Mouse (Mus musculus) heart, postnatal 25 days (tissue): ENCODE results near the gene Ang2. TPM values are rescaled to one million over a fixed set of nuclear protein-coding genes. Genes with fewer than 3 reads are reported as not detected.

Experiments used
- DNase-seq: peaks from one replicate; pipeline ENCODE4 v3.0.0; 2022; ENCODE audit warnings: low spot score
- intact Hi-C: fragments of 180-260 bp; cut with DNase I; formaldehyde crosslinking; loops from one replicate; pipeline ENCODE4 v1.15.1; 2025
- total RNA-seq, 2 experiments: library from RNA; stranded (reverse); gene quantifications; 2 replicates each; pipeline ENCODE4 v1.2.3; 2021

Ang2 gene
- total RNA-seq, 2 experiments from 2014 or later, result not detected

- intact Hi-C loops, result no loop called here
- DNase-seq, result no peak
Measured at GRCm38 (mm10) chr14:51156056-51156735, 42.8 kb downstream of the Ang2 start.

GRCm38 (mm10) chr14:51152249-51152870 lies 46.6 kb downstream of the Ang2 start:
- intact Hi-C loops, result no loop called here
- DNase-seq, result no peak

GRCm38 (mm10) chr14:51150206-51150831 lies 48.6 kb downstream of the Ang2 start:
- DNase-seq, result no peak
- intact Hi-C loops, result no loop called here

GRCm38 (mm10) chr14:51149164-51149563 lies 49.8 kb downstream of the Ang2 start:
- no peak for DNase-seq
- intact Hi-C loops, result no loop called here

- no peak for DNase-seq
- intact Hi-C loops, result no loop called here
Measured at GRCm38 (mm10) chr14:51148006-51148405, 50.9 kb downstream of the Ang2 start.

- intact Hi-C loops, result no loop called here
- DNase-seq, result no peak
Measured at GRCm38 (mm10) chr14:51146685-51147084, 52.3 kb downstream of the Ang2 start, which contains the start of gene Rnase1. TSS of gene Rnase1 (minus strand) at chr14:51146785.

GRCm38 (mm10) chr14:51145521-51145920 lies 53.4 kb downstream of the Ang2 start:
- intact Hi-C loops, result no loop called here
- no peak for DNase-seq

Other genes starting within 250 kb of the Ang2 start
- under 1 TPM; 0.61 to 0.75 TPM for gene Pnp2, start 243.2 kb downstream of the Ang2 start, total RNA-seq
- under 1 TPM in 1 of 2 experiments, not detected in 1; 0.39 TPM for gene Rnase10, start 191.4 kb downstream of the Ang2 start, total RNA-seq
- gene Rnase9, start 157.3 kb downstream of the Ang2 start, total RNA-seq, result not detected
- gene Rnase11, start 149.0 kb downstream of the Ang2 start, total RNA-seq, result not detected
- gene Rnase12, start 141.5 kb downstream of the Ang2 start, total RNA-seq, result not detected
- not detected for gene Olfr750, start 124.7 kb downstream of the Ang2 start, total RNA-seq
- gene Rnase4, start 108.1 kb downstream of the Ang2 start, total RNA-seq, result 10 to 100 TPM; 50.0 to 53.8 TPM
- gene Ang, start 108.0 kb downstream of the Ang2 start, total RNA-seq, result 1 to 10 TPM; 6.2 to 7.7 TPM
- not detected for gene Eddm3b, start 84.7 kb downstream of the Ang2 start, total RNA-seq
- under 1 TPM in 1 of 2 experiments, not detected in 1; 0.73 TPM for gene Rnase6, start 75.2 kb downstream of the Ang2 start, total RNA-seq
- gene Rnase1, start 52.4 kb downstream of the Ang2 start, total RNA-seq, result under 1 TPM; 0.52 to 0.53 TPM
- gene Rnase2b, start 36.9 kb downstream of the Ang2 start, total RNA-seq, result not detected
- not detected for gene Ear14, start 4.2 kb upstream of the Ang2 start, total RNA-seq
- not detected for gene Rnase2a, start 57.0 kb upstream of the Ang2 start, total RNA-seq
- not detected for gene Gm7247, start 162.6 kb upstream of the Ang2 start, total RNA-seq
- gene Vmn2r88, start 211.7 kb upstream of the Ang2 start, total RNA-seq, result not detected